Mouse (Mus musculus) thymus, adult 18-20 months (tissue): ENCODE measurements around the gene Auh.

Experiments used
- DNase-seq, 2 experiments: peaks; one replicate each; pipeline ENCODE4 v3.0.0; 2022; ENCODE audit warnings: mixed read lengths in 2 of 2

The Auh gene

GRCm38 (mm10) chr13:52875541-52876325, 53.7 kb downstream of the Auh start:
- no peak for DNase-seq

- no peak for DNase-seq
Observed at GRCm38 (mm10) chr13:52875089-52875488, 54.4 kb downstream of the Auh start.

- no peak for DNase-seq
Observed at GRCm38 (mm10) chr13:52874338-52874737, 55.1 kb downstream of the Auh start.

GRCm38 (mm10) chr13:52873923-52874322, 55.6 kb downstream of the Auh start:
- no peak for DNase-seq

- no peak for DNase-seq
Observed at GRCm38 (mm10) chr13:52866005-52866792, 63.3 kb downstream of the Auh start.

GRCm38 (mm10) chr13:52863436-52863835, 66.0 kb downstream of the Auh start:
- no peak for DNase-seq

GRCm38 (mm10) chr13:52860006-52860685, 69.3 kb downstream of the Auh start:
- no peak for DNase-seq

GRCm38 (mm10) chr13:52859065-52859820, 70.2 kb downstream of the Auh start:
- no peak for DNase-seq

- no peak for DNase-seq
Observed at GRCm38 (mm10) chr13:52858373-52858772, 71.1 kb downstream of the Auh start.

- DNase-seq: no peak
Observed at GRCm38 (mm10) chr13:52857781-52858180, 71.7 kb downstream of the Auh start.

- no peak for DNase-seq
Observed at GRCm38 (mm10) chr13:52853536-52853935, 75.9 kb downstream of the Auh start.

GRCm38 (mm10) chr13:52851886-52852285, 77.6 kb downstream of the Auh start:
- DNase-seq: no peak

GRCm38 (mm10) chr13:52850024-52850723, 79.3 kb downstream of the Auh start:
- DNase-seq: no peak

GRCm38 (mm10) chr13:52849394-52849801, 80.1 kb downstream of the Auh start:
- peak in 1 of 2 experiments; percentile 16 for DNase-seq

GRCm38 (mm10) chr13:52847481-52847880, 82.0 kb downstream of the Auh start:
- no peak for DNase-seq

GRCm38 (mm10) chr13:52847071-52847470, 82.4 kb downstream of the Auh start:
- no peak for DNase-seq

GRCm38 (mm10) chr13:52845618-52846017, 83.9 kb downstream of the Auh start:
- no peak for DNase-seq

GRCm38 (mm10) chr13:52843536-52844178, 85.8 kb downstream of the Auh start:
- DNase-seq: no peak

- no peak for DNase-seq
Observed at GRCm38 (mm10) chr13:52836231-52836630, 93.2 kb downstream of the Auh start.

- DNase-seq: no peak
Observed at GRCm38 (mm10) chr13:52834591-52834990, 94.9 kb downstream of the Auh start.

GRCm38 (mm10) chr13:52833748-52834147, 95.7 kb downstream of the Auh start:
- DNase-seq: no peak
